Mouse (Mus musculus): ENCODE measurements at regions not wholly inside any gene's neighbourhood (a gene's known extent, or its start where the extent isn't known, plus 50 kb on each side); places are given as distances from the start of the nearest gene placed in this dataset.
A peak's percentile ranks its signal among the peaks of the same experiment; 100 is the strongest.
"Not testable (repeated sequence)": the region's sequence is repeated elsewhere in the genome, so short reads cannot be mapped to it uniquely, and the experiment has no call there.

DNA sequence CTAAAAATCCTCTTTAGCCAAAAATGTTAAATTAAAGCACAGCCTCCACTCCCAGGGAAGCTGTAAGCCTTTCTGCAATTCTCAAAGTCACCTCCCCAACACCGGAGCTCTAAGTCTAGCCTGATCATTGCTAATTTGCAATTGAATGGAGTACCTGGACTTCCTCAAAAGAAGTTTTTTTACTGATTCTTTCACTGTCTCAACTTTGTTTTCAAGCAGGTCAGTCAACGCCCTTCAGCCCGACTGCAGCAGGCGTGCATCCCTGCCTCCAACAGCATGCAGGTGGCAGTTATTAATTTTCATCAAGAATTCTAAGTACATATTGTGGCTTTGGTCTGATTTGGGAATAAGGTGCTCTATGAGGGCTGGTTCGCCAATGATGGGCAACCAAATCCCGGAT is 589.0 kb upstream of the Cadm2 start:
- DNase-seq (ENCODE audit: low read depth, low spot score) = not testable (repeated sequence)

GRCm38 (mm10) chr16:68204908-68205307 is 584.2 kb upstream of the Cadm2 start:
- DNase-seq (ENCODE audit: low read depth, low spot score) = not testable (repeated sequence)

DNA sequence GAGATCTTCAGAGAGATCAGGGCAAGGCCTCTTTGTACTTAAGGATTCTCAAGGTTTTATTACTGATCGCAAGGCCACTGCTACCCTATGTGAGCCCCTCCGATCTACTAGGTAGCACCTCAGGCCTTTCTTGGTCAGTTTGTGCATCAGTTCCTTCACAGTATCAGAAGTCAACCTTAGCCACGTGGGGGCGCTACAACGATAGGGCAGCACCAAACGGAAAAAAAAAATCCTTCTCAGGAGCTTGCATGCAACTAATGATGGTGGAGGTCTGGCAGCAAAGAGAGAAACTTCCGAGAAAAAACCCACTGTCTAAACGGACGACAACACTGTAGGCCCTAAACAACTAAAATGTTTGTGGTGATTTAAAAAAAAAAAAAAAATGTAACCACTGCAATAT is 543.9 kb upstream of the Cadm2 start:
- no peak for DNase-seq (ENCODE audit: low read depth, low spot score)

DNA sequence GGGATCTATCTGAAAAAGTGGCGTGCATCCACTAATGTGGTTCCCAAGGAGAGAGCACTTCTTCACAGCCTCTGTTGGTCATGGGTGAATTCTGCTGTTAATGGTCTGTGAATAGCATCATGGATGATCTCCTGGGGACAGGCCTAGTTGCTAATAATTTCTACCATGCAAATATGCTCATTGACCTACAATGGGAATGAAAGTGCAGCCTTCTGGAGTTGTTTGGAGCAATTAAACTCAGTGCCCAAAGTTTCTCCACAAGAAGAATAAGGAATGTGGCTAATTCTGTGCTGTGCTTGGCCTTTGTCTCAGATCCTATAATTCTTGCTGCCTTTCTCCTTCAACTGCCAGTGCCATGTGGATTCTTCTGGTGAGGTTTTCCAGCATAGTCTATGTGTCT is 532.8 kb upstream of the Cadm2 start:
- DNase-seq (ENCODE audit: low read depth, low spot score) = peak; percentile 9

All from mesoderm, embryonic 11.5 days (tissue).